Mouse (Mus musculus) liver, adult 2 months (tissue): ENCODE measurements around the gene Plekhb1.

Experiments used
- CTCF ChIP-seq: fragments of 200-500 bp; IDR thresholded peaks from 2 replicates; pipeline ENCODE4 v1.5.1; 2011; ENCODE audit warnings: low read depth, low read length, control low read depth
- POLR2A ChIP-seq: fragments of 200-500 bp; IDR thresholded peaks from 2 replicates; pipeline ENCODE4 v1.6.1; 2011; ENCODE audit warnings: low read length, control low read depth; ENCODE audit not compliant: insufficient read depth; ENCODE audit errors: extremely low read depth

DNA sequence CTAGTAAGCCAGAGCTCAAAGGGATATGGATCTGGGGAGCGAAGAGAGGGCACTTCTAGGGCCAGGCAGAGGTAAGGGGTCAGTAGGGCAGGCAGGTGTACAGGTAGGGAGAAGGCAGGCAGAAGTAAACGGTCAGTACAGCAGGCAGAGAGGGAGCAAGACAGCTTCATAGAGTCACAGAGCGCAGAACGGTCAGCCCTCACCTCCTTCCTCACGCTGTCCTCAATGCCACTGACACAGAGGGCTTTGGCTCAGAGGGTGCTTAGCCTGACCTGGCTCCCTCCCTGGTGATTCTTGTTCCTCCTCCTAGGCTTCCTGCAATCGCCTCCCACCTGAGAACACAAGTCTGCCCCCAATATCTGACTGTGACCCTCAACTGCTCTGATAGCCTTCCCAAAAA, 11.8 kb downstream of the Plekhb1 start:
- TF ChIP-seq CTCF (no peak), POLR2A (no peak)
